ENCODE assay signal across 8 mouse cellular contexts in genomic region chr8:79029396-79030325, GRCm38 (mm10). TPM values are rescaled to one million over a fixed set of nuclear protein-coding genes. Genes with fewer than 3 reads are reported as not detected.
DNase-seq lines count a peak whose midpoint lies in the region; ATAC-seq and TF ChIP-seq lines count a peak whose summit lies in the region.

No protein-coding gene starts in this region.

- H3K4me1 ChIP-seq in cerebellum, adult 2 months (ENCODE audit: control insufficient read depth, insufficient read depth, low read length): no peaks in the 10 kb centered on the region
- H3K4me1 ChIP-seq in hindbrain, embryonic 12.5 days: peaks cover 38% of the 10 kb centered on the region

- 1% methylated on average over 71 of the region's 99 CpGs for WGBS in cerebellum, adult 2 months
- under 1% methylated on average over 73 of the region's 99 CpGs for WGBS in hindbrain, embryonic 12.5 days

- ATAC-seq in hindbrain, embryonic 12.5 days (ENCODE audit: low FRiP score): peak; percentile 86

- peak overlapping the region; percentile 75 for H3K27ac ChIP-seq in cerebellum, adult 2 months (ENCODE audit: insufficient read depth, low read length)
- H3K27ac ChIP-seq in hindbrain, embryonic 12.5 days: peak overlapping the region; percentile 100

- no peak for TF ChIP-seq POLR2A in cerebellum, adult 2 months (IDR thresholded peaks at IDR 0.05; ENCODE audit: borderline replicate concordance, insufficient read depth, low read length)

- no peak for TF ChIP-seq CTCF in cerebellum, adult 2 months (IDR thresholded peaks at IDR 0.05; ENCODE audit: borderline replicate concordance, insufficient read depth, low read depth, low read length)

- no peaks in the 10 kb centered on the region for H3K36me3 ChIP-seq in hindbrain, embryonic 12.5 days

- H3K4me2 ChIP-seq in hindbrain, embryonic 12.5 days (replicated peaks): peak overlapping the region; percentile 85

- H3K27me3 ChIP-seq in cerebellum, adult 2 months (ENCODE audit: control insufficient read depth, insufficient read depth, low read length): no peaks in the 10 kb centered on the region
- no peaks in the 10 kb centered on the region for H3K27me3 ChIP-seq in hindbrain, embryonic 12.5 days

- peak; percentile 75 for DNase-seq in MN1 (ENCODE audit: low spot score)
- peak; percentile 71 to 82 for DNase-seq in cerebellum, adult 2 months
- peak; percentile 23 to 71 for DNase-seq in frontal cortex, adult 2 months (ENCODE audit: extremely low spot score in 1 of 2, low spot score in 1 of 2)
- DNase-seq in layer of hippocampus, postnatal 36 days: peak; percentile 68
- DNase-seq in lung, postnatal 14 days: peak; percentile 57
- DNase-seq in retina, postnatal 1 day: peak; percentile 87
- peak; percentile 79 for DNase-seq in urinary bladder, adult 2 months (ENCODE audit: low spot score)

- no peaks in the 10 kb centered on the region for H3K9me3 ChIP-seq in hindbrain, embryonic 12.5 days (replicated peaks)

- peak overlapping the region; percentile 99 for H3K9ac ChIP-seq in hindbrain, embryonic 12.5 days

- peak overlapping the region; percentile 98 for H3K4me3 ChIP-seq in cerebellum, adult 2 months (replicated peaks; ENCODE audit: insufficient read depth, low read depth, low read length)
- peak overlapping the region; percentile 99 for H3K4me3 ChIP-seq in hindbrain, embryonic 12.5 days

RNA-seq across cellular contexts. Expression of gene Zfp827, which starts 1.4 kb away (rescaled TPM):
- 24.7 and 27.8 TPM in 2 replicates for polyA plus RNA-seq in cerebellum, adult 2 months (2012; rRNA removed)
- polyA plus RNA-seq in frontal cortex, adult 2 months (2012; rRNA removed): 33.5 and 35.5 TPM in 2 replicates
- polyA plus RNA-seq in hindbrain, embryonic 12.5 days (2016; fragmentation: Nextera tagmentation; extraction: Ambion mirVana): 14.2 and 15.2 TPM in 2 replicates
- 10 to 100 TPM; 30.3 to 32.3 TPM for total RNA-seq in layer of hippocampus, postnatal 36 days (2021)
- 16.4 and 22.5 TPM in 2 replicates for polyA plus RNA-seq in urinary bladder, adult 2 months (2012; rRNA removed)

Comparison
In these comparisons a context has a peak if more than half of its experiments do, and no peak if none do; other contexts are left out.
1. Peak in every context shown above with its lines: DNase-seq, ATAC-seq, H3K4me3 ChIP-seq and H3K27ac ChIP-seq.